Mouse (Mus musculus) adrenal gland, postnatal 10 days (tissue): ENCODE data around the gene Ctdnep1. TPM values are rescaled to one million over a fixed set of nuclear protein-coding genes. Genes with fewer than 3 reads are reported as not detected.

Experiments
- DNase-seq: peaks from one replicate; pipeline ENCODE4 v3.0.0; 2021; ENCODE audit warnings: mixed read lengths
- long read RNA-seq, 2 experiments: library from polyadenylated mRNA; stranded (forward); transcript quantifications; one replicate each; pipeline ENCODE4 v2.0.0; 2021
- total RNA-seq, 2 experiments: library from RNA; stranded (reverse); gene quantifications; 2 replicates each; pipeline ENCODE4 v1.2.3; 2021

The Ctdnep1 gene
- 100 to 1,000 TPM; 117 to 148 TPM for total RNA-seq
- long read RNA-seq, experiment 1, transcript Ctdnep1-201 (8 exons, 1,627 nt): major isoform, 18 of 32 reads
- long read RNA-seq, experiment 1, partial matches to known transcripts: 5 of 32 reads
- long read RNA-seq, experiment 1, other reads (novel, unspliced or antisense): 9 of 32 reads
- long read RNA-seq, experiment 2, transcript Ctdnep1-201 (8 exons, 1,627 nt): major isoform, 6 of 16 reads
- long read RNA-seq, experiment 2, partial matches to known transcripts: 8 of 16 reads
- long read RNA-seq, experiment 2, other reads (novel, unspliced or antisense): 2 of 16 reads

- peak; percentile 51 for DNase-seq
Measured at GRCm38 (mm10) chr11:69981141-69981762, at the start of gene Ctdnep1. Gene Ctdnep1, plus strand, starts transcription at chr11:69981156.

GRCm38 (mm10) chr11:69931769-69932168 lies 49.2 kb upstream of the Ctdnep1 start:
- DNase-seq: no peak

- DNase-seq: no peak
Measured at GRCm38 (mm10) chr11:69932254-69932653, 48.7 kb upstream of the Ctdnep1 start.

- DNase-seq: no peak
Measured at GRCm38 (mm10) chr11:69933066-69933465, 47.9 kb upstream of the Ctdnep1 start.

- DNase-seq: peak; percentile 97
Measured at GRCm38 (mm10) chr11:69934169-69934568, 46.8 kb upstream of the Ctdnep1 start.

GRCm38 (mm10) chr11:69934681-69935080 lies 46.3 kb upstream of the Ctdnep1 start:
- DNase-seq: no peak

- peak; percentile 93 for DNase-seq
Measured at GRCm38 (mm10) chr11:69935137-69935879, 45.6 kb upstream of the Ctdnep1 start, which contains the start of gene Ybx2. Gene Ybx2, plus strand, starts transcription at chr11:69935796.

GRCm38 (mm10) chr11:69936156-69936555 lies 44.8 kb upstream of the Ctdnep1 start:
- peak; percentile 38 for DNase-seq

- peak; percentile 33 for DNase-seq
Measured at GRCm38 (mm10) chr11:69936714-69937347, 44.1 kb upstream of the Ctdnep1 start.

- DNase-seq: peak; percentile 77
Measured at GRCm38 (mm10) chr11:69937385-69937784, 43.6 kb upstream of the Ctdnep1 start.

- DNase-seq: no peak
Measured at GRCm38 (mm10) chr11:69937834-69938233, 43.1 kb upstream of the Ctdnep1 start.

GRCm38 (mm10) chr11:69938401-69938979 lies 42.5 kb upstream of the Ctdnep1 start:
- no peak for DNase-seq

- DNase-seq: peak; percentile 51
Measured at GRCm38 (mm10) chr11:69939181-69939580, 41.8 kb upstream of the Ctdnep1 start.

- DNase-seq: no peak
Measured at GRCm38 (mm10) chr11:69939731-69940130, 41.2 kb upstream of the Ctdnep1 start.

GRCm38 (mm10) chr11:69940962-69941361 lies 40.0 kb upstream of the Ctdnep1 start:
- DNase-seq: no peak

GRCm38 (mm10) chr11:69945216-69945615 lies 35.7 kb upstream of the Ctdnep1 start:
- peak; percentile 70 for DNase-seq

- DNase-seq: no peak
Measured at GRCm38 (mm10) chr11:69945997-69946891, 34.7 kb upstream of the Ctdnep1 start.

GRCm38 (mm10) chr11:69947337-69948065 lies 33.5 kb upstream of the Ctdnep1 start:
- peak; percentile 82 for DNase-seq

GRCm38 (mm10) chr11:69948066-69948762 lies 32.7 kb upstream of the Ctdnep1 start, which contains the start of gene Slc2a4:
Gene Slc2a4, minus strand, starts transcription at chr11:69948188.
- peak; percentile 97 for DNase-seq

GRCm38 (mm10) chr11:69948763-69949150 lies 32.2 kb upstream of the Ctdnep1 start:
- peak; percentile 92 for DNase-seq
